Mouse (Mus musculus) lung, adult 18-20 months (tissue): ENCODE results near the gene Metap2.

ENCODE experiments used
- DNase-seq, 2 experiments: peaks; one replicate each; pipeline ENCODE4 v3.0.0; 2022; ENCODE audit warnings: mixed read lengths in 2 of 2

Gene Metap2

DNA sequence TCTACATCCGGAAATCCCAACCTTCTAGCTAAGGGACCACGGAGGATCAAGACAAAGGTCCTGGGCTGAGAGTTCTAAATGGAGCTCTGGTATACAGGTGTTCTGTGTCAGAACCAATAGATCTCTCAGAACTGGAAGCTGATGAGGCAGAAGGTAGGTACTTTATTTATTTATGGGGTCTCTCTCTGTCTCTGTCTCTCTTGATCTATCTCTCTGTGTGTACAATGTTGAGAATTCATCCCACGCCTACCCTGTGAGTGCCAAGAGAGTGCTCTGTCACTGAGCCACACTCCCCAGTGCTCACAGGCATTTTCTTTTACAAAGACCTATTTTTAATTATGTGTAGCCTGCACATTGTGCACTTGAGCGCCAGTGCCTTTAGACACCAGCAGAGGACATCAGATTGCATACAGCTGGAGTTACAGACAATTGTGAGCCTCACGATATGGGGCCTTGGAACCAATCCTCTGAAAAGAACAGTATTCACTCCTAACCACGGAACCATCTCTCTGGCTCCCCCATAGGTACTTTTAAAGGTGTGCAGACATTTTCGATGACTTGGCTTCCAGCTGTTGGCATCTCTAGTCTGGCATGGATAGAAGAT lies at the start of gene Metap2:
Gene Metap2, minus strand, starts transcription at position 51 of the 604 bp plus-strand sequence.
- DNase-seq = no peak

DNA sequence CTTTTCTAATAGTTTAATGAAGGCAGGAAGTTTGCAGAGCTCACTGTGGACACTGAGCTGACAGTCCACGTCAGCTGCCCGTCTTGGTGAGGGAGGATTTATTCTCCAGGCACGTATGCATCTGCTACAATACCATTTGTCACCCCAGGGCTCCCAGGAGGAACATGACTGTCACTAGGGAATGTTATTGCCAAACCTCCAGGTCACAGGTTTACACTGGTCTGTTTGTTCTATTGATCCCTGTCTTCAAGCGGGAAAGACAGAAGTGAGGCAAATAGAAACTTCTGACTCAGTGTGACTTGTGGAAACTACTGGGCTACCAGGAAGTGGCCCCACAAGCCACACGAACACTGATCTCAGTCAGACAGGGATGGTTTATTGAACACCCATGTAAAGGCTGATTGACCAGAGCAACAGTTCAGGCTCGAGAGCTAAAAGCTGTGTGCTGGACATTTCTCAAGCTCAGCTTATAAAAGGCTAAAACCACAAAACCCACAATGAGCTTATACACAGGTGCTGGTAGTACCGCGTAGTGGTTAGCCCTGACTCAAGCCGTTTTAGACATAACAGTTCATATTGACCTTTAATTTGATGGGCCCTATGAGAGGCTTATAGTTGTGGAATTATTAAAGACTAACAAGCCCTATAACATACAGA lies 49.1 kb upstream of the Metap2 start:
- DNase-seq = no peak

DNA sequence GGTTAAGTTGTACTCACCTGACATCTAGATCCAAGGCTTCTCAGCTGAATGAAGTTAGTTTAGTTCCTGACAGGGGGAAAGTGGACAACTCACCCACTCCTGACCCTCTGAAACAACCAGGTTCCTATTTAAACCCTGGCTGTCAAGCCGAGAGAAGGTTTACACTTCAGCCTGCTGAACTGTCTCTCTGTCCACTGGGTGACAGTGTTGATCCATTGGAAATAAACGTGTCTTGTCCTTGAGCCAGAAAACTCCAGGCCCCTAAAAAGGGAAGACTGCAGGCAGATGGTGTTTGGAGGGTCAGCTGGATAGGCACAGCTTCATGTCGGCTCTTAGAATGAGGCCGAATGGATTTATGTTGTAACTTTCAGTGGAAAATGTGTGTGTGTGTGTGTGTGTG lies 48.5 kb upstream of the Metap2 start:
- no peak for DNase-seq

DNA sequence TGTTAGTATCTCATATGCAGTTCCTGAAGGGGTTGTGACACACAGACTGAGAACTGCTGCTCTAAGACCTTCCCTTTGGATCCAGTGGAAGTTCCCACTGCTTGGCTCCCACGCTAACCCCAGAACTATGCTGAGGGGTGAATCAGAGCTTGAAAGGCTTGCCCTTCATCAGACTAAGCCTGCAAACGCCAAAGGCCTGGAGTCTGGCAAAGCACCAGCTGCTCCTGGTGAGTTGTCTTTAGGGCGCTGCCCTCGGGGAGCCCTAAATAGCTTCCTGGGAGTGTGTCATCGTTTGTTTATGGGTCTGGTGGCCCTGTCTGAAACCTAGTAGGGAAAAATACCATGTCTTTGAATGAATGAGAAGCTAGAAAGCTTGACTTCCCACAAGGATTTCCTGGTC lies 47.3 kb upstream of the Metap2 start:
- no peak for DNase-seq

DNA sequence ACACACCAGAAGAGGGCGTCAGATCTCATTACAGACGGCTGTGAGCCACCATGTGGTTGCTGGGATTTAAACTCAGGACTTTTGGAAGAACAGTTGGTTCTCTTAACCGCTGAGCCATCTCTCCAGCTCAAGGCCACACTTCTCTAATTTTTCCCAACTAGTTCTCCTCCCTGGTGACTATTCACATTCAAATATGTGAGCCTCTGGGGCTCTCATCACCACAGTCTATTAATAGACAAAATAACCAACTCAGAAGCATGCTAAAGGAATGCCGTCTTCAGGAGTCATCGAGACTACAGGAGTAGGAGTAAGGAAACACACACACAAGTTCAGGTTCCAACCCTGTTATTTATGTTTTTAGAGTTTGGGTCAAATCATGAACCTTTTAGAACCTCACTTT lies 43.4 kb upstream of the Metap2 start:
- DNase-seq = no peak

DNA sequence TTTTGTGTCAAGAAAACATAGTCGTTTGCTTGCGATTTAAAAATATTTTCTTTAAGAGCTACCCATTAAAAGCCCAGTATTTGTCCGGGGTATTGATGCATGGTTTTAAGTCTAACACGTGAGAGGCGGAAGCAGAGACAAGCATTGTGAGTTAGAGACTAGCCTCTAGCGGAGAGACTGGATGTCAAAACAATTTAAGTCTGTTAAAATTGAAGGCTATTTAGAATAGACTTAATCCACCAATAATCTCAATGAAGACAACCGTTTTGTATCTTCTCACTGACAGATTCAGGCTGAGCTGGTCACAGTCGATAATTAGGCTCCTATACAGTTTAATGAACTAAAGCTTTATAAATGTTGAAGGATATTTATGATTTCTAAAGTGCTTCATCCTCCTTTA lies 42.8 kb upstream of the Metap2 start:
- DNase-seq = no peak

DNA sequence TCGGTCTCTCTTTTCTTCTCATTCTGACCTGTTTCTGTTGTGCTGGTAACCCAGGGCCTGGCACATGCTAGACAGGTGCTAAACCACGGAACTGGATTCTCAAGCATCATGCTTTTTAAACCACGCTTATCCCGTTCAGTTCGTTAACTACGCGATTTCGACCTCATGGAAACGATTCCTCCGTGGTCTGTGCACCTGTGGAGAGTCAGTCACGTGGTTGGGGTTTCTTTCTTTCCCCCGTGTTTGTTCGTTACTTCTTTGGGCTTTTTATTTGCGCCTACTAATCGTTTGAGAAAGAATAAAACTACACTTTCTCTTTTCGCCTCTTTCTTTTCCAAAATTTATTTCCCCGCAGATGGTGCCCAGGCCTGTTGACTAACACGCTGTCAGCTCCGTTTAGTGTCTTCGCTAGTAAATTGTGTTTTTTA lies 42.0 kb upstream of the Metap2 start:
- DNase-seq = no peak

DNA sequence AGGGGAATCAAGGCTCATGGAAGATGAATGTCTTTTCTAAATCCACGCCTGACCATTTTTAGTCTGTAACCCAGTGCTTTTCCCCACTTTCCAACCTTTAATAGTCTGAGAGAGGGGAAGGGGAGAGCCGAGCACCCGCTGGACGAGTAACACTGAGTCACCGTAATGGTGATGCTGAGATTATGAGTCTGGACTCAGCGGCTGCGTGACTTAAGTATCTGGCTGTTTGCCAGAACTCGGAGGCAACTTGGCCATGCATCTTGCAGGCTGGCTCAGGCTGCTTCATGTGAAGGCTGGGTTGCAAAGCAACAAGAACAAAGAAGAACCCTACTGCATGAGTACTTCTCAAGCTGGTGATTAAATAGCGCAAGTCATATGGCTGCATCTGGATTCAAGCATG lies 37.1 kb upstream of the Metap2 start:
- DNase-seq = peak; percentile 37 to 59

DNA sequence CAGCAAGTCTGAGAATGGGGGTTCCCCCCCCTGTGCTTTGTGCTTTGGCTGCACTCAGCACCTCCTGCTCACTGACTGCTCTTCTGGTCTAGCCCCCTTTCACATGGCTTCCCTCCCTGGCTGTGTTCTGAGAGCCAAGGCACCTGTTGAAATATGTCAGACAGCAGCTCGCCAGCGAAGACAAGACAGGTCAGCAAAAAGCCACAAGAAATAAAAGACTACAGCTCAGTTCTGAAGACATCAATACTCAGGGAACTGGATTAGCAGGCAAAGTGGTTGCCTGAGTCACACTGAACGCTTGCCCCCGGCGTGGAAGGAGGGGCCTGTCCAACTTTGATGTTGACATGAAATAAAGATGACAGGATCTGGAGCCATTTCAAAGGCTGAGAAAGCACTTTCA lies 36.0 kb upstream of the Metap2 start:
- no peak for DNase-seq

DNA sequence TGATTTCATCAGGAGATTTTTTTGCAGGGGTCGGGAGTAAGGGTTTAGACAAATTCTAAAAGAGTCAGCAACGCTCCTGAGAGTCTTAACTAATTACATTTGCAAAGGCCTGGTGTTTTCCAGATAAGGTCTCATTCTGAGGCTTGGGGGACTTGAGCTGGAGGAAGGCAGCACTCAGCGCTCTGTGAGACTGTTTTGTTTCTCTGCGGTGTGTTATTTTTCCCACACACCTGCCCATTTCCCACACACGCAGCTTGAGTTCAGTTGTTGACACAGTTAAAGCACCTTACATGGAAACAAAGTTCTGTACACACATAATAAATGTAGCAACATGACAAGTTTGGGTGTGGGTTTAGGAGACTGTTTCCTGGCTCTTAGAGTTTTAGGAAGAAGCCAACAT lies 35.1 kb upstream of the Metap2 start:
- DNase-seq = no peak

DNA sequence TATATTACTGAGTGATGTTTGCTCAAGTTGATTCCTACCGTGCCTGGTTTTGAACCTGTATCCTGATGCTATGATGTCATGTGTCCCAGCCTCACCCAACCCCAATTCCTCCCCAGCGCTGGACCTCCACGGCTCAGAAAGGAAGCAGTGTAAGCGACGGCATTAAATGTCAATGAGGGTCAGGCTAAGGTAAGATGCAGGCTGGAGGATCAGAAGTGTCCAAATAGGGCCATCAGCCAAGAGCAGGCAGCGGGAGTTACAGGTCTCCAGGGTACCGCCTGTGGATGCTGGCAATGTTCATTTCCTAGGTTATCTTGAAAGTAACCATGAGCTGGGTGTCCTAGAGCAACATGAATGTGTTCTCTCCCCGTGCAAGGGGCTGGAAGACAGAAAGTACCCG lies 34.5 kb upstream of the Metap2 start:
- DNase-seq = no peak

DNA sequence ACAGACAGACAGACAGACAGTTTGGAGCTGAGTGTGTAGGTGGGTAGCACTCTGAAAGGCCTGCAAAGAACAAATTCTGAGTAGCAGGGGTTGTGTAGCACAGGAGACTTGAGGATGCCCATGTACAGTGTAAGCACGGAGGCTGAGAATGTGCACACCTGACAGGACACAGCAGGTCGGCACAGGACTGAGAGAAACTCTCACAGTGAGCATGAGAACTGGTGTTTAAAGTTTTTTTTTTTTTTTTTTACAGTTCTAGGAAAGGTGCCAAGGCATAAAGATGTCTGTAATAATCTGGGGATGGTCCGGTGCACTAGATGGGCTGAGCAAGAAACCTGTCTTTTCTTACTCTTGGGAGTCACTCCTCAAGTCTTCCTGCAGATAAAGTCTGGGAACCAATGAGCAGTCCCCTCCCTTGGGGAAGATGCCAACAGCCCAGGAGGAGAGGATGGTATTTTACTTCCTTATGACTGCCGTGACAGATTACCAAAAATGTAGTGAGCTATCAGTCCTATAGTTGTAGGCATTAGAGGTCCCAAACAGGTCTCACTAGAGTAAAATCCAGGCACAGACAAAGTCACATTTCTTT lies 33.4 kb upstream of the Metap2 start:
- no peak for DNase-seq

DNA sequence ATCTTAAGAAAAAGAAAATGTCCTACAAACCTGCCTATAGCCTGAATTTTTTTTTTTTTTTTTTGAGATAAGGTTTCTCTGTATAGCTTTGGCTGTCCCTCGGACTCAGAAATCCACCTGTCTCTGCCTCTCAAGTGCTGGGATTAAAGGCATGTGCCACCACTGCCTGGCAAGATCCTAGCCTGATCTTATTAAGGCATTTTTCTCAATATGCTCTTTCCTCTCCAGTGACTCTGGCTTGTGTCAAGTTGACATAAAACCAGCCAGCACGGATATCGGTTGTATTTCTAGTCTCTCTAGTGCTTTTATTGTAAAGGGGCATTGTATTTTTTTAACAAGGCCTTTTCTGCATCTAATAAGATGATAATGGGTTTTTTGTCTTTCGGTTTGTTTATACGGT lies 27.8 kb upstream of the Metap2 start:
- DNase-seq = no peak

DNA sequence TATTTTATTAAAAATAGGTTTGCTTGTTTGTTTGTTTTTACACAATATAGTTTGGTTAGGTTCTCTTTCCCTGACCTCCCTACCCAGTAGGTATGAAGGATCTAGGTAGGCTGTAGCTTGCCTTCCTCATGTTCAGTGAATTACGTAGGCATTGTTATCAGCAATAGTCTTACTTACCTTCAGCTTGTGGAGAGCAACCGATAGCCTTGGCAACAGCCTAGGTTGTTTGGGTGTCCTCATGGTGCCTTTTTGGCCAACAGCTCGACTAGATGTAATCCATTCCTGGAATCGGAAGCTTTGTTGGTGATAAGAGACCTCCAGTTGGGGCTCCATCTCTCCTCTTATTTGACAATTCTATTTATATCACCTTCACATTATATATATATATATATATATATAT lies 24.3 kb upstream of the Metap2 start:
- DNase-seq = no peak

DNA sequence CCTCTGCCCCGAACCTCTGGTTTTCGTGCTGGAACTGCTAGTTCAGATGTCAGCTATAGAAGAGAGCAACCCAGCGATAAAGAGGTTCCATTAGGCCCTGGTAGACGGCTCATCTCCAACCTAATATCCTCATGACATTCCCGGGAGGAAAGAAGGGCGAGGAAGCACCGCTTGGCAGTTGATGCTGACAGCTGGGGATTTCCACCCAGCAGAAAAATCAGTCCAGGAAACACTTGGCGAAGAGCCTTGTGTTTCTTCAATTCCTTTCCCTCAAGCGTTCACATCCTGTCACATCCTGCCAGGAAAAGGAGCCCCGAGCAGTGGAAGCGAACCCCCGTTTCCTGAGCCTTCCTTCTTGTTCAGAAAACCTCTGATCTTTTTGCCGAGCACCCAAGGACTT lies 22.3 kb upstream of the Metap2 start:
- peak; percentile 7 to 28 for DNase-seq

DNA sequence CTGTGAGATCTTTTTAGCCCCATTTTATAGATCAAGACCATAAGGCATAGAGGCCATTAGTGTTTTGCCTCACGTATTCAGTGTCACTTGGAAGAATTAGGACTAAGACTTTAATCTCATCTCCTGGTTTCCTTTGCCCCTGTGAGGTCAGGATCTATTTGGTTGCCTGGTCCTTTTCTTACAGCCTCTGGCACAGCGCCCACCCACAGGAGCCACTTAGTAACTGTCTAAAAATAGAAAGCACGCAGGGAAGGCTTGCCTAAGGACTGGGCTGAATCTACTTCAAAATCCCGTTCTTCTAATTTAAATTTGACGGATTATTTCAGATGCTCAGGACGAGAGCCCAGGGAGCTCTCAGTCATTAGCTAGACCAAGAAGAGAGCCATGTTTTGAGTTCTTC lies 21.8 kb upstream of the Metap2 start:
- peak; percentile 72 to 76 for DNase-seq

DNA sequence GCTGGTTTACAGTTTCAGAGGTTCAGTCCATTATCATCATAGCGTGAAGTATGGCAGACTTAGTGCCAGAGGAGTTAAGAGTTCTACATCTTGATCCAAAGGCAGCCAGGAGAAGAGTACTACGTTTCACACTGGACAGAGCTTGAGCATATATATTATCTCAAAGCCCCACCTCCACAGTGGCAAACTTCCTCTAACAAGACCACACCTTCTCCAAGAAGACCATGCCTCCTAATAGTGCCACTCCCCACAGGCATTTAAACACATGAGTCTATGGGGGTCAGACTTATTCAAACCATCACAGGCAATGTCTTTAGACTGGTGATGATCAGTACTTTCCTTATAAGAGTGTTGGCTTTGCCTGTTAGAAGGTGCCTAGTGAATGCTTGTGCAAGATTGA lies 21.2 kb upstream of the Metap2 start:
- no peak for DNase-seq

DNA sequence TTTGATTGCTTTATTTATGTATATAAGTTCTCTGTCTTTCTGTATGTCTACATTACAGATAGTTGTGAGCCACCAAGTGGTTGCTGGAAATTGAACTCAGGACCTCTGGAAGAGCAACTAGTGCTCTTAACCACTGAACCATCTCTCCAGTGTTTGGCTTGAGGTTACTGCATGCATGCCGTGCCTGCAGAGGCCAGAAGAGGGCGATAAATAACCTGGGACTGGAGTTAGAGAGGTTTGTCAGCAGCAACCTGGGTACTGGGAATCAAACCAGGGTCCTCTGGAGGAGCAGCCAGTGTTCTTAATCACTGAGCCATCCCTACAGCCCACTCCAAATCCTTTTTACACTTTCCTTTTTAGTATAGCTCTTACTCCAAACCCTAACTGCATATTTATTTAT lies 19.9 kb upstream of the Metap2 start:
- DNase-seq = no peak

DNA sequence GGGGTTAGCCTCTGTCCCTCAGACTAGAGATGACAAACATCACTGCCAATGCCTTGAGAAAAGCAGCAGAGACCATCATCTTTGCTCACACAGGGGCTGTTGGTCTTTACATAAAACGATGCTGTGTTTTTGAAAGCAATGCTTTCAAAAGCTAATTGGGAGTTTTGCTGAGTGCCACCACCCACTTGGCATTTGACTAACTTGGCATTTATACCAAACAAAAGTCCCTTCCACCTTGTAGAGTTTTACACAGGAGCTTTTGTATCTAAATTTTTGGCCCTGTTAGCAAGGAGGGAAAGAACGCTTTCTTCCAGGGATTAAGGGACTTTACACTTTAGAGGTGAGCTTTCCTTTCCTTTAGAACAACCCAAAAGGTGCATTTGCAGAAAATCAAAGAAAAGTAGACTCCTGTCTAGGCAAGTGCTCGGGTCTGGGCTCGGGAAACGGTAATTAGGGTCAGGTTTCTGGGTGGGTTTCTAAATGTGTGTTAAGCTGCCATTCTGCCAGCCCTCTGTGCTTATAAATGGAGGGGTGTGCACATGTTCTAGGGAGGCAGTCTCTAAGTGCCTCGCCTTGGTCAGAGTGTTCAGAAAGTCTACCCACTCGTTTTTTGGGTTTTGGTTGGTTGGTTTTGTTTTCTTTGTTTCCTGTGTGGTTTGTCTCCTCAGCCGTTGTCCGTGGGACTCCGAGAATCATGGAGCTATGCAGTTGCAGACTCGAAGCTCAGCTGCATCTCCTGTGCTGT lies 18.8 kb upstream of the Metap2 start:
- DNase-seq = no peak

DNA sequence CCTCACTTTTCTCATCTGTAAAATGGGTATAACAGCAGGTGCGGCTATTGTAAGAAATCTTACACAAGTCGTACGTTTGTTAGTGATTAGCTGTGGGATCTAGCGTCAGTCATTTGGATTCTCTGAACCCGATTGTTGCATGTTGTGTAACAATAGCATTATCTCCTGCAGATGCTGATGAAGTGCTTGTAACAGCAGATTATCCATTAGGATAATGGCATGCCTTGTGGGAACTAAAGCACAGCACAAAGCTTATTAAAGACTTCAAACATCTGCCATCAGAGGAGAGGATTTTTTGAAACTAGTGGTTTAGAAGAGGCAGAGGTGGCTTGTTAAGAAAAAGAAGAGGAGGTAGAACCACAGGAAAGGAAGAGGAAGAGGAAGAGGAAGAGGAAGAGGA lies 16.6 kb upstream of the Metap2 start:
- no peak for DNase-seq

DNA sequence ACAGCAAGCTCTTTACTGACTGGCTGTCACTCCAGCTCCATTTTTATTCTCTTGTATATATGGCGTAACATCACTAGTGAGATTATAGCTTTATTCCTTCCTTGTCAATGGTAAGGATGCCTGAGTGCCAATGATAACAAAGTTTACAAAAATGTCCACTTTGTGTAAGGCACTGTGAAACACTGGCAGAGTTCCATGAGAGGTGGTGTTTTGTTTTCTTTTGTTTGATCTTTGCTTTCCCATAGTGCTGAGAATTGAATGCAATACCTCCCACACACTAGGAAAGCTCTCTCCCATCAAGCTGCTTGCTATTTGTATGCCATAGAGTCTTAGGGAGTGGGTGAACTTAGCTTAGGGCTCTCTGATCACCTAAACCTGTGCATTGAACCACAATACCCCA lies 16.0 kb upstream of the Metap2 start:
- no peak for DNase-seq

DNA sequence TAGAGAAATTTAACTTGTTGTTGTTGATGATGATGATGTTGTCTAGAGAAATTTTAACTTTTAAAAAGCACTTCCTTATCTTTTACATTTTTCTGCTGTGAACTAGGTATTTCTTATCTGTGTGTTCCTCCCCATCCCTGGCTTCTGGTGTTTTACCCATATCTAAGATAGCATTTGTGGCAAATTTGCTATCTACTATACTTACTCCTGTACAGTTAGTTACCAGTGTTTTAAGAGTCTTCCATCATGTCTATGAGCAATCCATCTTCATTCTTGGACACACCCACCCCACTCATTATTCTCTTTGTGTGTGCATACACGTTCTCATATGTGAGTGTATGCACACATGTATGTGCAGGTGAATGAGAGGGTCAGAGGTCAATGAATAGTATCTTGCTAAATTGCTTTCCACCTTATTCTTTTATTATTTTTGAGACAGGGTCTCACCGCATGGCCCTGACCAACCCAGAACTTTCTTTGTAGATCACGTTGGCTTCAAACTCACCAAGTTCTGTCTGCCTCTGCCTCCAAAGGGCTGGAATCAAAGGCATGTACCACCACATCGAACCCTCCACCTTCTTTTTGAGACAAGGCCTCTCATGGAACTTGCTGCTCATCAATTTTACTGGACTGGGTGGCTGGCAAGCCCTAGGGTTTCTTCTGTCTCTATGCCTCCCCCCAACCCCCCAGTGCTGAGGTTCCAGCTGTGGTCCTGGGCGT lies 15.4 kb upstream of the Metap2 start:
- DNase-seq = no peak

DNA sequence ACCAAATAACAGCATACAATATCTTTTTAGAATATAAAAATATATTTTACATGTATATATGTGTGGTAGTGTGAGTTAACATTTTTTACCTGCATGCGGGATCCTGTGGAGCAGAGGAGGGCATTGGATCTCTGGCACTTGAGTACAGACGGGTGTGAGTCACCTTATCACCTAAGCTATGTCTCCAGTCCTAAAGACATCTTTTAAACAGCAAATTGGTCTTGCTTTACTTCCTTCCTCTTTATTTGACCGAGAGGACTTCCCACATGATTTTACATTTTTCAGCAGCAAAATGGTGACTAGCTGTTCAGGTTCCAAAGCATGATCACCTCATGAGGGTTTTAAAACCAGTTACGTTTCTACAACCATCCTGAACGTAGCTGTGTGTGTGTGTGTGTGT lies 14.4 kb upstream of the Metap2 start:
- no peak for DNase-seq
